Mouse (Mus musculus): ENCODE results near the gene Srf.

Gene Srf

DNA sequence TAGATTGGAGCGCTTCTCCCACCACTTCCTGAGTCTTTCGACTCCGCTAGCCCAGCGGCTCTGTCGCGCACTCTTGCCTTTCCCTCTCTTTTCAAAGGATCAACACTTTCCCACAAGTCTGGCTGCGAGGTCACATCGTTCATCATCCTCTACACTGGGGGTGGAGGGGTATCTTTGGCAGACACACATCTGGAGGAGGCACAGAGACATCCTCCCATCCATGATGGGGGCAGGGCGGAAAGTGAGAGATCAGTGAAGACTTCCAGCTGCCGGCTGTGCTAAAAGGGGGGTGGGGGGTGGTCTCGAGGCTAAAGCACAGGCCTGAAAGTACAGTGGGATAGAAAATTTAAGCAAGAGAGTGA lies 590 bp upstream of the Srf start:
- DNase-seq (ENCODE audit: low read depth, low spot score), result no peak

DNA sequence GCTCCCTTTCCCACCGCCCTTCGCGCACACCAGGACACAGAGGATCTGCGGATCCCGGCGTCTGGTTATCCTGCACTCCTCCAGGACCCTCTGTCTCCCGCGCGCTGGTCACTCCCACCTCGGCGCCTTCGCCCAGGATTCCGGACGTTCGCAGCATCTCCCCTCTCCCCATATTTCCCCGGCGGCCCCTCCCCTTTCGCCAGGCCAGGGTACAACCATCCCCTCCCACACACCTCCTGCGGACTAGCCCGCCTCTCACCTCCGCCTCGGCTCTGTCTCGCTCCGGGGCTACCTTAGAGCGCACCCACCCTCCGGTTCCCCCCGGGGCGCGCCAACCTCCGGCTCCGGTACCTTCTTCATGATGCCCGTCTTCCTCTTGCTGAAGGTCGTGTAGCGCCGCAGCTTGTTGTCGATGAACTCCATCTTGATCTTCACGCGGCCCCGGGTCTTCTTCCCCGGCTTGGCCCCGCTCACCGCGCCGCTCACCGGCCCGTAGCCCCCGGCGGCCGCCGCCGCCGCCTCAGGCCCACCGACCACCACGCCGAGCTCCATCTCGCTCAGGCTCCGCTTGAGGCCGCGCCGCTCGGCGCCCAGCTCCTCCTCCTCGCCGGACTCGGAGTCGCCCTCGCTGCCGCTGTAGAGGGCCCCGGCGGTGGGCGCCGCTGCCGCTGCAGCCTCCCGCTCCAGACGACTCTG lies 850 bp downstream of the Srf start:
- peak; percentile 55 for DNase-seq (ENCODE audit: low read depth, low spot score)

DNA sequence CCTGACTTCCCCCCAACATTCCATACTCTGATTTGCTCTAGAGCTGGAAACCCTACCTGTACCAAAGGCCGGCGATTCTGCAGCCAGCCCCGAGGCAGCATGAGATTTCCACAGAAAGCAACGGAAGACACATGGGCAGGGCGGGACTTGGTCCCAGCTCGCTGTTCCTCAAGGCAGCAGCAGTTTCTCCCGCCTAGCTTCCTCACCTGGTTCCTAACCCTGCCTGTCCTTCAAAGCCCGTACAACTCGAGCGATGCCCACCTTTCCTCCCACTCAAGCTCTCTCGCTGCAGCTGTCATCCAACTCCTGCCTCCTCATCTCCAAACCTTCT lies 1.4 kb downstream of the Srf start:
- no peak for DNase-seq (ENCODE audit: low read depth, low spot score)

DNA sequence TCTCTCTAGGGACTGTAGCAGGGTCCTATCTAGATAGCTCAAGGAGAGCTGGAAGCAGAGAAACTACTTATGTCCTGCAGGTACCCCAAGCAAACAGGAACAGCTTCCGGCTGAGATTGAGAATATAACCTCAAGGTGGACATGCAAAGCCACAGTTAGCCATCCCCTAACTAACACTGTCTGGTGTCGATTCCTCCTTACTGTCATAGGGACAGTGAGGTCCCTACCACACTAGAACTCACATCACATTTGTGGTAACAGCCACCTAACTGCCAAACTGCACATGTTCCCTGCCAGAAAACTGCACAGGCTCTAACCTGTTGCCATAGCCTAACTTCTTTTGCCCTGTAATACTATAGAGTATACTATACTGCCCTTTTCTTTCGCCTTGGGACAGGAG lies 2.0 kb downstream of the Srf start:
- DNase-seq (ENCODE audit: low read depth, low spot score), result no peak

DNA sequence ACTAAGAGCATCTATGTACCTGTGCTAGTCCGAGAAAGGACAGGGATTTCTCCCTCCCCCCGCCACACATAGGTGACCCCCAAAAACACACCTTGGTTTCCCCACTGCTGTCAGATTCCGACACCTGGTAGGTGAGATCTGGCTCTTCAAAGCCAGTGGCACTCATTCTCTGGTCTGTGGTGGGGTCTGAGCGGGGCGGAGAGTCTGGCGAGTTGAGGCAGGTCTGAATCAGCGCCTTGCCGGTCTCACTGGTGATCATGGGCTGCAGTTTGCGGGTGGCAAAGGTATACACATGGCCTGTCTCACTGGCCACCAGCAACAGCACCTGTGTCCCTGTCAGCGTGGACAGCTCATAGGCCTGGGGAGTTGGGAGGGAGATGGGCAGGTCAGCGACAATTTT lies 2.5 kb downstream of the Srf start:
- no peak for DNase-seq (ENCODE audit: low read depth, low spot score)

DNA sequence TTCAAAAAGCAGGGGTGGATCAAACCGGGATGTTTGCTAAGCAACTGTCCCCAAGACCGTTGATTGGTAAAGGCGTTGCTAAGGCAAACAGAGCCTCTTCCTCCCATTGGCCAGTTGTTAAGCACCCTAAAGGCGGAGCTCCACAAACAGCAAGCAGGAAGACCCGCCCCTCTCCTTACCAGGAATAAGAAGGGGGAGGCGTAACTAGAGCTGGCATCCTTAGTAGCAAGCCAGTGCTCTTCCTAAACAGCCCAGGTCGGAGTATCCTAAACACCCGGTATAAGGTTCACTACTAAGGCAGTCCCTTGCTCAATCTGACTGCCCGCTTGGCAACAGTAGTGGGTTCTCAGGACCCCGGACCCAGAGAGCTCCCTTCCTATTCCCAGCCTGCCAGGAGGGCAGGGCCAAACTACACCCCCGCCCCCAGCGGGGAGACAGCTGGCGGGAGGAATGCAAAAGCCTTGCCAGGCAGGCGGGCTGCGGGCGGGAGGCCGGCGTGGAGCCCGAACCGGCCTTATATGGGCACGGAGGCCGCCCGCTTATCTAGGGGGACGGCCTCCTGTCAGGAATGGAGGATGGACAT lies 3.0 kb downstream of the Srf start:
- DNase-seq (ENCODE audit: low read depth, low spot score), result peak; percentile 77

DNA sequence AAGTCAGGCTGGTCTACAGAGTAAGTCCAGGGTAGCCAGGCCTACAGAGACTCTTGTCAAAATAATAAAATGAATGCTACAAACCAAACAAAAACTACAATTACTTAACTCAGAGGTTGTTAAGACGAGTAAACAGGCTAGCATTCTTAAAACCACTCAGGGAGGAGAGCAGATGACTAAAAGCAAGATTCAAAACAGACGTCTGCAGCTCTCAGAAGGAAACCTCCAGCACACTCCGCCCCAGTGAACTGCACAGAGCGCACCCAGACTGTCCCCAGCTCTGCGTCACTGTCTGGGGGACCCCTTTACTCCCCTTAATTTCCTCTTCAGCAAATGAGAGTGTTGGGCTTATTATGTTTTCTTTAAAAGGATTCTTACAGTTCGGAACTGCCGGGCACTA lies 3.8 kb downstream of the Srf start:
- no peak for DNase-seq (ENCODE audit: low read depth, low spot score)

DNA sequence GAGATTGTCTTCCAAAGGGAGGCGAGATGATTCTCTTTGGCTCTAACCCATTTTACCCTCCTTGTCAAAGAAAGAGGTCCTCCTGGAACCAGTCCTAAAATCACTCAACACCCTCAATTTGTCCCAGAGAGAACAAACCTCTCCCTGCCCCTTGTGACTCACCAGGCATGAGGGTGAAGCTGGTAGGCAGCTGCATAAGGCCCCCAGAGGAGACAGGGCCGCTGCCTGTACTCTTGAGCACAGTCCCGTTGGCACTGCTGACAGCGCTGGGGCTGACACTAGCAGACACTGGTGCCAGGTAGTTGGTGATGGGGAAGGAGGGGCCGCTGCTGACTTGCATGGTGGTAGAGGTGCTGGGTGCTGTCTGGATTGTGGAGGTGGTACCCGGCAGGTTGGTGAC lies 4.6 kb downstream of the Srf start:
- DNase-seq (ENCODE audit: low read depth, low spot score), result no peak

DNA sequence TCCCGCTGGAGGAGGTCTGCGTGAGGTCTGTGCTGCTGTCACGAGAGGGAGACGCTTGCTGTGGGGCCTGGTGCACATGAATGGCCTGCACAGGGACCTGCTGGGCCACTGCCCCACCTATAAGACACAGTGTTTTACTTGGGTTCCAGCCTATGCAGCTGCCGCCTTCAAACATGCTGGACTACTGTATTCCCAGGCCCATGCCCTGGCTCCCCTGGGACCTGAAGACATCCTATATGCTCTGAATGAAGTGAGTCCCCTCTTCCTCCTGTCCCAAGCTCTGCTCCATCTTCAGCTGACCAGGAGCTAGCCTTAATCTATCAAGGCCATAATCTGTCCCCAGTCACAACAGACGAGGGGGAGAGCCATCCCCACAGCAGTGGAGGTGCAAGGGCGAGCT lies 5.1 kb downstream of the Srf start:
- no peak for DNase-seq (ENCODE audit: low read depth, low spot score)

DNA sequence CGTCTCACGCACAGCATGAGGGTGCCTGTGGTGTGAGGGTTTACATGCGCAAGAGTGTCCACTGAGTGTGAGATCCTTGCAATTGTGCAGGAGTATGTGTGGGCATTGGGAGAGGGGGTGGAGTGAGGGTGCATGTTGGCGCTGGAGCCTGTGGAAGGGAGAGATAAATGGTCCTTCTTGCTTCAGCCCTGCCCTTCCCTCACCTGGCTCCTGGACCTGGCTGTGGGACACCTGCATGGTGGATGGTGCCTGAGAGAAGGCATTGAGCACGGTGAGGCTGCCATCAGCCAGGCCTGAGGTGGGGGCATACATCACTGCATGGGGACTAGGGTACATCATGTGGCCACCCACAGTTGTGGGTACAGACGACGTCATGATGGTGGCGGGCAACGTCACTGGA lies 6.3 kb downstream of the Srf start:
- no peak for DNase-seq (ENCODE audit: low read depth, low spot score)

DNA sequence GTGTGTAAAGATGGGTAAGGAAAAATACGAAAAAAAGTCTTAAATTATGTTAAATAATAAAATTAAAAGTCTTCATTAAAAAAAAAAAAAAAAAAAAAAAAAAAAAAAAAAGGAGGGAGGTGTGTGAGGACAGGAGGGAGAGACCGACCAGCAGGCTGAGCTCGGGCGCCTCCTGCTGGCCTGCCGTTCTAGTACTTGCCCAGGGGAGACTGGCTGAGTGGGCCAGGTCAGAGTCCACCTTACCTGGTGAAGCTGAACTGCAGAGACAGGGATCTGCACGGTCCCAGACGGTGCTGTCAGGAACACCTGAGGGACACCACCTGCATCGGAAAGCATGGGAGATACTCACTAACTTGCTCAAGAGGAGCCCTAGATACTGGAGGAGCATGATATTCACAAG lies 6.8 kb downstream of the Srf start:
- DNase-seq (ENCODE audit: low read depth, low spot score), result peak; percentile 60

DNA sequence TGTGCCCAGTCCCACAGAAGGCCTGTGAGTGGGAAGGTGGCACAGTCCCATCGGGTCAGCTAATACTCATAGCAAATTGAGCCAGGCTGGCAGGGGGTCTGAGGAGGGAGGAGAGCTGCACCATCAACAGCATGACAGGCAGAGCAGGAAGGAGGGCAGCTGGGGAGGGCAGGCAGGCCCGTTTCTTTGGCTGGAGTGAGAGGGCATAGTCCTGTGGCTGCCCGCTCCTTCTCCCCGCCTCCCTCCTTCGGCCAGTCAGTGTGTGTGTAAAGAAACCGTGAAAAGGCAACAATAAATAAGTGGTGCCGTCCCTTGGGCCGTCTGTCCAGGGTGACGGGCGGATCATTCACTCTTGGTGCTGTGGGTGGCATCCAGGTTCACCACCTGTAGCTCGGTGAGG lies 7.2 kb downstream of the Srf start:
- no peak for DNase-seq (ENCODE audit: low read depth, low spot score)

DNA sequence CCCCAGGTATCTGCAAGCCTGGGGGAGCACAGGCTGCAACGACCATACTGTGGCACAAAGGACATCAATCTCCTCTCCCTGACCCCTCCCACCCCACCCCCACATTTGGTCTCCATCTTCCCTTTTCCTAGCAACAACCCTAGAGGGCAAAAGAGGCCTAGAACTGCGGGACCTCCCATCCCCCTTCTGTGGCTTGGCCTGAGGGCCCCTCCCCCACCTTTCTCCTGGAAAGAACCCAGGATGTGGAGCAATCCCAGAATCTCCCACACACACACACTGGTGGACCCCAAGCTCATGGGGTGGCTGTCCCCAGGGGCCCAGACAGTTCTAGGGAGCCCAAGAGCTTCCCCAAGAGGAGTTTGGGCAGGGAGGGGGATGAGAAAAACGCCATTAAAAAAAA lies 8.1 kb downstream of the Srf start:
- no peak for DNase-seq (ENCODE audit: low read depth, low spot score)

DNA sequence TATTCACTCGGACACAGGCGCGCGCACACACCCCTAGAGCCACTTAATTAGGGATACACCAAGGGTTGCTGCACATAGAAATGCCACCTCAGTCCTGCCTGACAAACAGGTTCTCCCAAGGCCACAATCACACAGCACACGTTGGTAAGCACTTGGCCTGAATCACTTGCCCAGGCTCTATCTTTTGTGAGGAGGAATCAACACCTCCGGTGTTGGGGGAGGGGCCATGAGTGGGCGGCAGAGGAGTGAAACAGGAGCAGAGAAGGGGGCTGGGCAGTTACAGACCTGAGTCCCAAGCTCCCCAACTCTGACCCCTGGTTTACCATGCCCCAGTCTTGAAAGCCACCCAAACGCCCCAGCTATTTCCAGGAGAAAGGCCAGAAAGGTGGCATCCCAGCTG lies 9.0 kb downstream of the Srf start:
- no peak for DNase-seq (ENCODE audit: low read depth, low spot score)

DNA sequence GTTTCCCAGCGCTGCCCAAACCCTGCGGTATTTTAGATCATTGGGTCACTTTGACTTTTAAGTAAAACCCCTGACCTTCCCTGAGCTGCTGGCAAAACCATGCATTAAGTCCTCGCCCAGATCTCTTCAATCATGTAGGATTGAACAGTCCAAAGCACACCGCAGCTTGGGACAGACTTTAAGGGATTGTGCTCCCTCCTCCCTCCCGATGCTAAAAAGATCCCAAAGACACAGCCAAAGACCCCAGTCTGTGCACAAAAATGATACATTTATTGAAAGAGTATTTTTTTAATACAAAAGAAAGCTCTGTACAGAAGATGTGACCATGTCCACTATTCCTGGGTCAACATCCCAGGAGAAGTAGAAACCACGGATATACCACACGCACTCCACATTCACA lies 9.4 kb downstream of the Srf start:
- DNase-seq (ENCODE audit: low read depth, low spot score), result no peak

DNA sequence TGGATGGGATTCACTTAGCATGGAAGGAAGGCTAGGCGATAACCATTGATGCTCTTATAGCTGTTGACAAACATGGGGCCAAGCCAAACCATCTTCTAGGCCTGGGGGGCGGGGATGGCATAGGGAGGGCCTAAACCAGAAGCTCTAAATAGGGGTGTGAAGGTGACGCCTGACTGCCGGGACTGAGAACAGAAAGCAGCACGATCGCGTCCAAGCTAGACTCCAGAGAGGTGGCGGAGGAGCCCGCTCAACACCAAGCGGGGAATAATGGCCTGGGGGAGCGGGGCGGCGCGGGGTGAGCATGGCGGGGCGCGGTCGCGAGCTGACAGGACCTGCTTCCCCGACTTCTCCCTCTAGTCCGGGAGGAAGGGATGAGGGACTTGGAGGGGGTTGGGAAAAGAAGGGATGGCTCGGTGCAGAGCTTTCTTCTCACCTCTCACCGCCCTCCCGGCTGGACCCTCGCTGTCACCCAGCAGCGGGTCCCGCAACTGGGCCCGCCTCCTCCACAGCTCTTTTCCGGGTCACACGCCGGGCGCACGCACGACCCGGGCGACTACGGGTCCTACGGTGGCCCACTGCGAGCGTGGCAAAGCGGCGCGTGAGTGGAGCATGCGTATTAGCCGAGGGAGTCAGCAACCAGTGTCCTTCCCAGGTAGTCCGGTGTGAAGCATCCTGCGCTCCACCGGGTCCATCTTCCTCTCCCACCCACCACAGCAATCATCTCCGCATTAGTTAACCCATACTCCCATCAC lies 10.0 kb downstream of the Srf start, which contains the start of gene Cul9:
Gene Cul9 (minus strand): TSS at position 576 of the 752 bp plus-strand sequence.
- DNase-seq (ENCODE audit: low read depth, low spot score), result peak; percentile 50

DNA sequence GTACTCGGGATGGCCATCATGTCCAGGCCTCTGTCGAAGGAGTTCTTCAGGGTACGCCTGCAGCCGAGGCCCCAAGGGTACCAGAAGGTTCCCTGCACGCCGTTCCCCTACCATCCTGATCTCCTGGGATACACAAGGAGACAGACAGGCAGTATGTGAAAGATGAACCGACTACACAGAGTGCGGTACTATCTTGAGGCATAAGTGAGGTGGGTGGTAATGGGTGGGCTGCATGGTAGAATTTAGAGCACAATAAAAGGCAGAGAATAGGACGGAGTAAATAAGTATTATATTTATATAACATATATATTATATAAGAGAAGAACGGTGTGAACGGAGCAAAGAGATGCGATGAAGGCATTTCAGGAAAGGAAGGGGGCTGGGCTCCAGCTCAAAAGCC lies 12.3 kb downstream of the Srf start:
- no peak for DNase-seq (ENCODE audit: low read depth, low spot score)

DNA sequence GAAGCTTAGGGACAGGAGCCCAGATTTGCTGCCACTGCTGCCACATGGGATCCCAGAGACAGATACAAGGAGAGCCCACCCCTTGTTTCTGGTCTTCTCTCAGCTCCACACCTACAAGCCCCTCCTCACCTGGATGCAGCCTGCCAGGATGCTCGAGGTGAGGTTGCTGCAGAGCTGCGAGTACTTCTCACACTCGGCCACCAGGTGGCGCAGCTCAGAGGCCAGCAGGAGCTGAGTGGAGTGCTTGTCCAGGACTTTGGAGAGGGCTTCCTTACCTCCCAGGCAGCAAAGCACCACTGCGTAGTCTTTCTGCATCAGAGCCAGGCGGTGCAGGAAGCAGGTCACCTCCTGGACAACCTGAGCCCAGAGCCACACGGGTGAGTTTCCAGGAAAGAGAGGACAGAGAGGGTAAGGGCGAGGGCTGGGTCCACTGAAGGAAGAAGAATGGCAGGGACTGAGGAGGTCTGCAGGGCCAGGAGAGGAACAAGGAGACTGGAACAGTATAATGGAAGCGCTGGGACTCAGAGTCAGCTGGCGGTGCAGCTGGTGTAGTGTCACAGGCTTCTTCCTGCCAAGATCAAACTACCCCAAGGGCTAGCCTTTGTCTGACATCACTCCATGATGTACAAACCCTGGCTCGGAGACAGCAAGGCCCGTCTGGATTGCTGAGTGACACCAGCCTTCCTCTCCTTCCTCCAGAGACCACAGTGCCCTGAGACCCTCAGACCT lies 30.2 kb downstream of the Srf start:
- peak; percentile 61 for DNase-seq (ENCODE audit: low read depth, low spot score)

DNA sequence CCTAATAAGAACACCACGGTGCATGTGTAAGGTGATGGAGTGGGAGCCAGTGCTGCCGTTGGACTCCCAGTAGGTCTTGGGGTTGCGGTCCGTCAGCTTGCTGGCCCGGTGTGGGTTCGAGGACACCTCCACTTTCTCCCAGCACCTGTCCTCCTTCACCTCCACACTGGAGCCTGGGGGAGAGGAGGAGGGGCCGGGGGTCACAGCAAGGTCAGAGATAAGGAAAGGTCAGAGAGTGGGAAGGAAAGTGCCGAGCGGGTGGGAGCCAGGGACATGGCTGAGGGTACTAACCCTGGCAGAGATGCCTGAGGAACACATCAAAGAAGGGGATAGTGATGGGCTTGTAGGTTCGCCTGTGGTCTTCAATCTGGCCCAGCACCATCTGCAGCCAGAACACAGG lies 30.9 kb downstream of the Srf start:
- no peak for DNase-seq (ENCODE audit: low read depth, low spot score)

DNA sequence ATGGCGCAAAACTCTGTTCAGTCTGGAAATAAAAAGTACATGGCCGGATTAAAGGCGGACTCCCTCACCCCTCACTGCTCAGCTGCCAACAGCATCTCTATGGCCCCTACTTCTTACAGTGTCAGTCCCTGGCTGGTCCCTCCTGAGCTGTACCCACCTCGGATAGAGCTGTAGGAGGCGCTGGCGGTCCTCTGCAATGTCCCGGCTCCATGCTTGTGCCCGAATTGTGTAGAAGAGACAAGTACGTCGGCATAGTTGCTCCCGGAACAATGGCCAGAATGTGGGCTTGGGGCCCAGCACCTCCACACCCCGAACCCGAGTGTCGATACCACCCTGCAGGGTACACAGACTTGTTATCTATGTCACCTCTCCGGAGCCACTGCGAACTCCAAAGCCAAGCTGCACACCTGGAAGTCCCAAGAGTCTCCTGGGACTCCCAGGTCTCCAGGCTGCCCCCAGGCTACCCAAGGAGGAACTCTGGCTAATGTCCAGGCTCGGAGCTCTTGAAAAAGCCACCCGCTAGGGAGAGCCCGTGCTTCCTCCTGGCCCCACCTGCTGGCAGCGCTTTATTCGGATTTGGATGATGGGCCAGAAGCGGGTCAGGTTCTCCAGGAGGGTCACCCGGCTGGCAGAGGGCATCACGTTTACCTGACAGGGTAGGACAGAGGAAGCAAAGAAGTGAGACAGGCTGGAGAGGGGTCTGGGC lies 33.9 kb downstream of the Srf start:
- no peak for DNase-seq (ENCODE audit: low read depth, low spot score)

DNA sequence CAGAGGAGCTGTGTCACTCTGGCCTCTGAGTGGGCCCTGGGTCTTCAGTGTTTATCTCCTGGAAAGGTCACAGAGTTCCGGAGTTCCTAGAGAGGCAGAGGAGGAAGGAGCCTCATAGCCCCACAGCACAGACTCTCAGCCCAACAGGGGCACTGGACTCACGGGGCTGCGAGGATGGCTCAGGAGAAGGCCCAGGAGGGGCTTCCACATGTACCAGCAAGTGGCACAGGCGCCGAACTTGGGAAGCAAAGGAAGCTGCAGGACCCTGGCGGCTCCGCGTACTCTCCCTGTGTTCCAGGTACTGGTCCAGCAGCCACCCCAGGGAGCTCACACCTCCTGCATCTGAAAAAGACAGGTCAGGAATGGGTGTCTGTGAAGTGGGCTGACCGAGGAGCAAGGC lies 34.8 kb downstream of the Srf start:
- DNase-seq (ENCODE audit: low read depth, low spot score), result no peak

DNA sequence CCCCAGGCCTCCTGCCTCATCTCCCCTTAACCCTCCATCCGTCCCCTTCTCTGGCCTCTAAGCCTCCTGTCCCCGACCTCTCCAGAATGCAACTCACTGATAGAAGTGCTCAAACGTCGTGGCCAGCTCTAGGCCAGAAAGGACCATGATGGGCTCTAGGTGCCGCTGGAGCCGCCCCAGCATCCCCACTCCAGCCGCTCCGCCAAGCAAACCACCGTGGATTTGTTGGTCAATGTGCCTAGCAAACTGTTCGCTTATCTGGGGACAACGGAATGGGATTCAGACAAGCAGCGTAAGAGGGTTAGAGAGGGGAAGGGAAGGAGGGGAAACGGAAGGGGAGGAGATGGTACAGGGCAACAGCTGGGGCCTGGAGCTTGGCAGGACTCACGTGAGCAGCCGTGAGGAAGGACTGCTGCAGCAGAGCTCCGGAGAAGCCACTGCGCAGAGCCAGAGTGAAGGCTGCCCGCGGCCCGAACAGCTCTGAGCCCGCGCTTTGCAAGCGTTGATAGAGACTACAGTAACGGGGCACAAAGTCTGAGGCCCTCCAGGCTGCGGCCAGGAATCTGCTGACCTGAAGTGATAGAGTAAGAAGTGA lies 35.5 kb downstream of the Srf start:
- no peak for DNase-seq (ENCODE audit: low read depth, low spot score)
